Mouse (Mus musculus) left cerebral cortex, adult 6 months (tissue): ENCODE measurements around the gene Mal. TPM values are rescaled to one million over a fixed set of nuclear protein-coding genes. Genes with fewer than 3 reads are reported as not detected.

Experiments
- long read RNA-seq, 2 experiments: library from polyadenylated mRNA; unstranded; transcript quantifications; one replicate each; pipeline ENCODE4 v2.0.0; 2019 to 2020
- polyA plus RNA-seq: library from polyadenylated mRNA; unstranded; fragments of <200 nt; fragmentation: Nextera tagmentation; gene quantifications from 2 replicates; pipeline ENCODE4 v1.2.3, GENCODE M21; 2021

Gene Mal
- polyA plus RNA-seq: 101 and 140 TPM in 2 replicates
- long read RNA-seq, experiment 1, transcript Mal-202 (4 exons, 2,778 nt): major isoform, 625 of 678 reads
- long read RNA-seq, experiment 1, partial matches to known transcripts: 13 of 678 reads
- long read RNA-seq, experiment 1, other reads (novel, unspliced or antisense): 40 of 678 reads
- long read RNA-seq, experiment 2, transcript Mal-202 (4 exons, 2,778 nt): major isoform, 127 of 261 reads
- long read RNA-seq, experiment 2, partial matches to known transcripts: 20 of 261 reads
- long read RNA-seq, experiment 2, other reads (novel, unspliced or antisense): 114 of 261 reads

DNA sequence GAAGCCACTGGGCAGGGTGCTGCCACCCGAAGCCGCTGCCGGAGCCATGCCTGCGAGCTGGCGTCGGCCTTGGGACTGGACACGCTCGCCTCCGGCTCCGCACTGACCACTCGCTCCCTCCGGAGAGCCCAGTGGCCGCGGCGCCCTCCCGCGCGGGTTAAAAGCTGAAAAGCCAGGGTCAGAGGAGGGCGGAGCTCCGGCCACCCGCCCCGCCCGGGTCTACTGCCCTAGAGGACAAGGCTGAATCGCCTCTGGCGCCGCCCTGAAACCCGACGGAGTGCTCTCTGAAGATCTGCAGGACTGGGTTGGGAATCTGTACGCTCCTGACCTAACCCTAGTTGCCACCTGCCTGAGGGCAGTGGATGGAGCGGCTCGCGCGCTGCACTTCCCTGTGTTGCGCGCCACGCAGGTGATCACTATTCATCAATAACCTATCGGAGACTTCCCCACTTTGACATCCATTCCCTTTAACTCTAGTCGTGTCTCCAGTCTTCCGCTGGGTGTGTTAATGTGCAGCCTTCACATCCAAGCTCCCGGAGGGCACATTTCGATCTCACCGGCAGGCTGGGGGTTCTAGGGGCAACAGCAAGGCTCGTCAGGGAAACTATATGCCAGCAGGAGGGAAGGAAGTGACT is at the start of gene Mal:
Gene Mal, minus strand, starts transcription at position 610 of the 635 bp plus-strand sequence.

GRCm38 (mm10) chr2:127586694-127587513 is 69.6 kb downstream of the Mal start, which contains the start of the genes Zfp661 and Mrps5:
Gene Zfp661 (minus strand): TSS chr2:127587094.
Gene Mrps5 (plus strand): TSS chr2:127587222.

Other genes starting within 250 kb of the Mal start
- 0.08 TPM in 1 of 2 replicates, not detected in the other for gene Gpat2, start 231.5 kb downstream of the Mal start, polyA plus RNA-seq
- 39.2 and 51.0 TPM in 2 replicates for gene Fahd2a, start 212.1 kb downstream of the Mal start, polyA plus RNA-seq
- 44.6 and 49.5 TPM in 2 replicates for gene Kcnip3, start 134.6 kb downstream of the Mal start, polyA plus RNA-seq
- gene Prom2, start 115.2 kb downstream of the Mal start, polyA plus RNA-seq: 0.06 and 0.36 TPM in 2 replicates
- gene Zfp661, start 69.6 kb downstream of the Mal start, polyA plus RNA-seq: 2.1 and 2.2 TPM in 2 replicates
- 120 and 133 TPM in 2 replicates for gene Mrps5, start 69.5 kb downstream of the Mal start, polyA plus RNA-seq
- gene Mall, start 73.2 kb upstream of the Mal start, polyA plus RNA-seq: 0.10 and 0.49 TPM in 2 replicates
- gene Nphp1, start 132.2 kb upstream of the Mal start, polyA plus RNA-seq: 7.8 and 8.7 TPM in 2 replicates
- gene Mtln, start 135.8 kb upstream of the Mal start, polyA plus RNA-seq: 135 and 149 TPM in 2 replicates
- gene Bub1, start 175.2 kb upstream of the Mal start, polyA plus RNA-seq: 0.10 and 0.20 TPM in 2 replicates
- 0.17 TPM in 1 of 2 replicates, not detected in the other for gene Acoxl, start 182.2 kb upstream of the Mal start, polyA plus RNA-seq